Mouse (Mus musculus) limb, embryonic 10.5 days (tissue): ENCODE data around the gene Cnga3. TPM values are rescaled to one million over a fixed set of nuclear protein-coding genes. Genes with fewer than 3 reads are reported as not detected.

Experiments used
- polyA plus RNA-seq: library from polyadenylated mRNA; unstranded; fragments of >200 nt; fragmentation: Nextera tagmentation; extraction: Ambion mirVana; gene quantifications from 2 replicates; pipeline ENCODE4 v1.2.1, GENCODE M21; 2016

The Cnga3 gene
- polyA plus RNA-seq, 1 experiment from 2014 or later = not detected

Other genes with a start within 250 kb of the Cnga3 start
- 0.23 and 0.31 TPM in 2 replicates for gene Vwa3b, start 187.8 kb upstream of the Cnga3 start, polyA plus RNA-seq
- gene Inpp4a, start 85.4 kb downstream of the Cnga3 start, polyA plus RNA-seq = 7.9 and 11.3 TPM in 2 replicates
- gene Coa5, start 215.7 kb downstream of the Cnga3 start, polyA plus RNA-seq = 57.5 and 63.1 TPM in 2 replicates
- 102 and 115 TPM in 2 replicates for gene Unc50, start 215.7 kb downstream of the Cnga3 start, polyA plus RNA-seq